Mouse (Mus musculus) stomach, postnatal 0 days (tissue): Measurements from ENCODE around the gene Cfap97.

Experiments used
- CTCF ChIP-seq: IDR thresholded peaks from 2 replicates; pipeline ENCODE4 v1.5.1; 2016; ENCODE audit warnings: antibody characterized with exemption, low read depth, mild to moderate bottlenecking, moderate library complexity
- EP300 ChIP-seq: optimal IDR thresholded peaks from 2 replicates; pipeline ENCODE3; 2016; ENCODE audit warnings: antibody characterized with exemption

- no peak for TF ChIP-seq CTCF
- no peak for TF ChIP-seq EP300
Observed at GRCm38 (mm10) chr8:46220566-46220965, 69.0 kb downstream of the Cfap97 start.
